Mouse (Mus musculus): ENCODE results near the gene Epo. TPM values are rescaled to one million over a fixed set of nuclear protein-coding genes. Genes with fewer than 3 reads are reported as not detected.
A peak's percentile ranks its signal among the peaks of the same experiment; 100 is the strongest.

Gene Epo
- total RNA-seq (2017), result not detected in 2 replicates

DNA sequence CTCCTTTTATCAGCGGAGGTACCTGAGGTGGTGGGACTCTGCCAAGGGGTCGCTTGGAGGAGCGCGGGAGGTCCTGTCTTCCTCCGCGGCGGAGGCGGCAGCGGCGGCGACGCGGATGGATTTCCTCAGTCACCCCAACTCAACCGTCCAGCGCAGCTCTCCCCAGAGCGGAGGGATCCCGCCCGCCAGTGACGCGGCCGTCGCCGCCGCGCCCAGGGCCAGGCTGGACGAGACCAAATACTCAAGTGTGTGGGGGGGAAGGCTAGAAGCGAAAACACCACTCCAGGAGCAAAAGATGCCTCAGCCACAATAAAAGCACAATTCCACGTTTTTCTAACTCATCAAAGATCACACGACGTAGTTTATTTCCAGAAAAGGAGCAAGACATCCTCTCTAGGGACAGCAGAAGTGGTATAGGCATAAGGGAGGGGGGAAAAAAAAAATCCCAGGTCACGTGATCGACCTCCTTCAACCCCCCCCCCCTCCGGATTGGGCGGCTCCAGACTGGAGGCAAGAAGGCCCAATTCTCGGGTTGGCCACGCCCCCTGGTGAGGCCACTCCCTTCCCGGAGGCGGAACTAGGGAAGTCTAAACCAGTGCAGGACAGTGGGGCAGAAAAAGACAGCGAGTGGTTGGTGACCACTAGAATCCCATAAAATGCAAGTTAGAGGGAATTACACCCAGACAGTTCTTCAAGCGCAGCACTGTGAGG lies at the start of gene Epo, which contains the start of gene Gnb2:
Epo (minus strand) TSS at position 126 of the 711 bp plus-strand sequence.
Gnb2 (minus strand) TSS at position 394 of the 711 bp plus-strand sequence.
- peak; percentile 81 for ATAC-seq (replicated peaks; ENCODE audit: low read depth, poor library complexity, severe bottlenecking)

DNA sequence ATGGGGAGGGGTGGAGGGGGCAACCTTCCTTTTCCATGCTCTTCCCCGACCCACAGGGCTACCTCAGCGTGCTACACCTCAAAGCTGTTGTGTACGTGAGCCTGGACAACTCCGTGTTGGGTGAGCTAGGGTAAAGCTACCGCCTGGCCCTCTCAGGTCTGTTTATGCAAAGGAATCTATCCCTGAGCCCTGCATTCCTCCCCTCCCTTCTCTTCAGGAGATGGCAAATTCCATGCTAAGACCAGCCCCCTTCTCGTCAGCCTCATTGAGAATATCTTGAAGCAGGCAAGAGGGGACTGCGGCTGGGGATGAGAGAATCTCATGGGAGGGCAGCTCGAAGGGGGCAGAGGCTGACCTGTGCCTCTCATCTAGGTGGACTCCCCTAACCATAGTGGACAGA lies 49.7 kb upstream of the Epo start:
- ATAC-seq (replicated peaks; ENCODE audit: low read depth, poor library complexity, severe bottlenecking), result no peak

DNA sequence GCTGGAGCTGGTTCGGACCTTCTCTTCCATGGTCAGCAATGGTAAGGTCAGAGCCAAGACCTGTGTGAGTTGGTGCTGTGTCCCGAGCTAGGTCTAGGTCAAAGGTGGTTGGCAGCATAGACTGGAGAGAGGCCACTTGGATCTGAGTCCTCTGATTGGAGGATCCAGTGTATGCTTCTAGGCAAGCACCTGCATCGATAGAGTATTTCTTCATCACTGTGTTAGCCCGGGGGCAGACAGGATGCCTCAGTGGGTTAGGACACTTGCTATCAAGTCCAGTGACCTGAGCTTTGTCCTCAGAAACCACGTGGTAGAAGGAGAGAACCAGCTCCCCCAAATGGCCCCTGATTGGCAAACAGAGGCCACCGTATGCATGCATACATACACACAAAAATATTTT lies 47.2 kb upstream of the Epo start:
- no peak for ATAC-seq (replicated peaks; ENCODE audit: low read depth, poor library complexity, severe bottlenecking)

- ATAC-seq (replicated peaks; ENCODE audit: low read depth, poor library complexity, severe bottlenecking), result no peak
Measured at GRCm38 (mm10) chr5:137574470-137574901, 41.4 kb upstream of the Epo start.

- peak; percentile 78 for ATAC-seq (replicated peaks; ENCODE audit: low read depth, poor library complexity, severe bottlenecking)
Measured at GRCm38 (mm10) chr5:137570691-137571586, 37.9 kb upstream of the Epo start.

DNA sequence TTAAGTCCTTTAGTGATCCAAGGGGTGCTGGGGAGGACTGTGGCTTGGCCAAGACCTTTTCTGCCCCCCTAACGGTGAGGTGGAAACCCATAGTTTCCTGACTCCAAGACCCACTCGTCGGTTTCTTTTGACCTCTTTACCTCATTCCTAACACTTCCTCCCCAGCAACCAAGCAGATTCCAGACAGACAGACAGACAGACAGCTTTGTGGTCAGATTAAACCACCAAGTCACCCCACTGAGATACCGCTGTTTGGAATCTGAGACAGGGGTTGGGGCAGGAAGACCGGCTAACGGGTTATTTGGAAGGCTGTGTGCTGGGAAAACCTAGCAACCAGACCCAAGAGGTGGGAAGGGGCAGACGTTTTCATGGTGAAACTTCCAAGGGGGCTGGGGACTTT lies 37.1 kb upstream of the Epo start:
- ATAC-seq (replicated peaks; ENCODE audit: low read depth, poor library complexity, severe bottlenecking), result peak; percentile 40

GRCm38 (mm10) chr5:137569665-137570064 lies 36.6 kb upstream of the Epo start, which contains the start of gene Tfr2:
Gene Tfr2, plus strand, starts transcription at chr5:137569840.
- peak; percentile 71 for ATAC-seq (replicated peaks; ENCODE audit: low read depth, poor library complexity, severe bottlenecking)

- ATAC-seq (replicated peaks; ENCODE audit: low read depth, poor library complexity, severe bottlenecking), result no peak
Measured at GRCm38 (mm10) chr5:137569031-137569430, 36.0 kb upstream of the Epo start.

DNA sequence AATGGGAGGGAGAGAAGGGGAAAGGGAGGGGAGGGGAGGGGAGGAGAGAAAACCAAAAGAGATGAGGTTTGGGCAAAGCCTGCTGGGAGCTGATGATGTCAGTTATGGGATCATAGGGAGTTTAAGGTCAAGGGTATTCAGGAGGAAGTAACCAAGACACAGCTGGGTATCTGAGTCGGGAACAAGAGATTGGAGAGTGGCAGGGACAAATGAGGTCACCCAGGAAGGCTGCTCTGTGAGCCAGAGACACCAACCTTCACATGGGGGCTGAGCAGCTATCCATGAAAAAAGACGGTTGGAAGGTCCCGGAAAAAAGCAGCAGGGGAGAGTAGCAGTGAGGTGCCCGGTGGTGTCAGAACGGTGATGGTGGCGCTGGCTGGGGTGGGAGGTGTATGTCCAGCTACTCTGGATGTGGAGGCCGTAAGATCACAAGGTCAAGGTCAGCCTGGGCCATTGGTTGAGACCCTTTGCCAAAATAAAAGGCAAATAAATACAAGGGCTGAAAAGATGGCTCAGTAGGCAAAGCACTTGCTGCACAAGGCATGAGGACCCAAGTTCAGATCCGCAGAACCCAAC lies 35.3 kb upstream of the Epo start:
- ATAC-seq (replicated peaks; ENCODE audit: low read depth, poor library complexity, severe bottlenecking), result no peak

GRCm38 (mm10) chr5:137566416-137566815 lies 33.4 kb upstream of the Epo start:
- no peak for ATAC-seq (replicated peaks; ENCODE audit: low read depth, poor library complexity, severe bottlenecking)

DNA sequence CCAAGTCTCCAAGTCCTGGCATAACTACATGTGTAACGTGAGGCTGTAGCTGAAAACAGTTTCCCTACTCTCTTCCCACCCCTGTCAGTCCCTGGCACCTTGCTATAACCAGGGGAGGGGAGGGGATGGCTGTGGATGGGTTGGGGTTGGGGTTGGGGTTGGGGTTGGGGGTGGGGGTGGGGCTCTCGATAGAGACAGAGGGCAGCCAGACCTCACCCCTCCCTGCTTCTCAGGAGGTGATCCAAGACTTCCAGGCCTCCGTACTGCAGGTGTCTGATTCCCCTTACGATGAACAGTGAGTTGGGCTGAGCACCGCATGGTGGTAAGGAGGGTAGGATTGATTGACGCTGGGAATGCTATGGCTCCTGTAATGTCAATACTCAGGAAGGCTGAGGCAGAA lies 32.7 kb upstream of the Epo start:
- no peak for ATAC-seq (replicated peaks; ENCODE audit: low read depth, poor library complexity, severe bottlenecking)

DNA sequence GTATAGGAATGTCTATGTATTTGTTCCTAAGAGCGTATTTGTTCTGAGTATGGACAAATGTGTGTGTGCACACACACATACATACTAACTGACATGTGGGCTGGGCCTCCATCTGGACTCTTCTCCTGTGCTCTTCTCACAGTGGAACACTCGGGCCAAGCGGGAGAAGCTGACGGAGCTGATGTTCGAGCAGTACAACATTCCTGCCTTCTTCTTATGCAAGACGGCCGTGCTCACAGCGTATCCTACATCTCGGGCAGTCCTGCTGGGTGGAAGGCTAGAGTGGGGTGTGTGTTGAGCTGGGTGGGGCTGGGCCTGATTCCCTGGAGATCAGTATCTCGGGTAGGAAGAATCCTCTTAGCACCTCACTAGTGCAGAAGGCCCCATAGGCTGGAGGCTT lies 29.9 kb upstream of the Epo start:
- ATAC-seq (replicated peaks; ENCODE audit: low read depth, poor library complexity, severe bottlenecking), result no peak

- ATAC-seq (replicated peaks; ENCODE audit: low read depth, poor library complexity, severe bottlenecking), result no peak
Measured at GRCm38 (mm10) chr5:137561556-137561955, 28.5 kb upstream of the Epo start.

GRCm38 (mm10) chr5:137553898-137554297 lies 20.9 kb upstream of the Epo start:
- no peak for ATAC-seq (replicated peaks; ENCODE audit: low read depth, poor library complexity, severe bottlenecking)

DNA sequence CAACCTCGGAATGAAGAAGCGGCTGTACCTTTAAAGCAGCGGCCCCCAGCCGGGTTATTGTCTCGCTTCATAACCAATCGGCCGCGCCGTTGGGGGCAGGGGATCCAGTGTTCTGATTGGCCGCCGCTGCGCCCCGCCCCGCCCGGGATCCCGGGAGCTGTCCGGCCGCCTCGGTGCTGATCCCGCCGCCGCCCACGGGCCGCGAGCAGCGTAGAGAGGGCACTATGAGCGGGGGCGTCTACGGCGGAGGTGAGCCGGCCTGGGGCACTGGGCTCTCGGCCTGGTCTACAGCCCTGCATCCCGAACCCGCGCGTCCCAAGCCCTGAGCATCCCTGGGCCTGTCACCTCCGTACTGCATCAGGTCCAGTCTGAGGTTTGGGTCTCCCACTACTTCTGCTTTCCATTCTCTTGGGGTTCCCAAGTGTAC lies 20.4 kb upstream of the Epo start, which contains the start of gene Actl6b:
Actl6b (plus strand) TSS at position 107 of the 427 bp plus-strand sequence.
- ATAC-seq (replicated peaks; ENCODE audit: low read depth, poor library complexity, severe bottlenecking), result peak; percentile 78

DNA sequence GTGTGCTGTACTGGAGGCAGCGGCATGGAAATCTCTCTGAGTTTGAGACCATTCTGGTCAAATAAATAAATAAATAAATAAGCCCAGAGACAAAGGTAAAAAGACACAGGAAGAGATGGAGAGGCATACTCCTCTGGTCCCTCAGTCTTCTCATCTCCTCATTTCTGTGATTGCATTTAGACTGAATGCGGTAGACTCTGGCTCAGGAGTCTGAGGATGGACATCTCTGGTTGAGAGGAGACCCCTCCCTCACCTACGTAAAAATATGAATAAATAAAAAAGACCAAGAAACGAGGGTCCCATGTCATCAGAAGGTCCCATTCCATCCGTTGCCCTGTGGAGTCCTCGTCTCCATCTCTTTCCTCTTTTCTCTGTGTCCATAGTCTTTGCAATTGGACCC lies 20.0 kb upstream of the Epo start:
- ATAC-seq (replicated peaks; ENCODE audit: low read depth, poor library complexity, severe bottlenecking), result no peak

- peak; percentile 66 for ATAC-seq (replicated peaks; ENCODE audit: low read depth, poor library complexity, severe bottlenecking)
Measured at GRCm38 (mm10) chr5:137551119-137551518, 18.1 kb upstream of the Epo start.

DNA sequence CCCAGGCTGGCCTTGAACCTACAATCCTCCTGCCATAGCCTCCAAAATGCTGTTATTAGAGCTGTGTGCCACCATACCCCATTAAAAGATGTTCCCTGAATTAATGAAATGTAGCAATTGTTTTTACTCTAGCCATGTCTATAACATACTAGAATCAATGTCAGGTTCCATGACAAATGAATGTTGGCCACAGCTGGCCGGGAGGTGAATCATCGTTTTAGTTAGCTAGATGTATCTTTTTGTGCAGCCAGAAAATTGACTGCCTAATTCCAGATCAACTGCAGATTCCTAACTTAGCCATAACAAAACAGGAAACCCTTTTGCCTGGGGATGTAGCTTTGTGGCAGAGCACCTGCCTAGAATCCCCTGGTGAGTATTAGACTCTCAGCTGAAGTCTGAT lies 16.8 kb upstream of the Epo start:
- no peak for ATAC-seq (replicated peaks; ENCODE audit: low read depth, poor library complexity, severe bottlenecking)

- ATAC-seq (replicated peaks; ENCODE audit: low read depth, poor library complexity, severe bottlenecking), result no peak
Measured at GRCm38 (mm10) chr5:137545596-137545995, 12.6 kb upstream of the Epo start.

DNA sequence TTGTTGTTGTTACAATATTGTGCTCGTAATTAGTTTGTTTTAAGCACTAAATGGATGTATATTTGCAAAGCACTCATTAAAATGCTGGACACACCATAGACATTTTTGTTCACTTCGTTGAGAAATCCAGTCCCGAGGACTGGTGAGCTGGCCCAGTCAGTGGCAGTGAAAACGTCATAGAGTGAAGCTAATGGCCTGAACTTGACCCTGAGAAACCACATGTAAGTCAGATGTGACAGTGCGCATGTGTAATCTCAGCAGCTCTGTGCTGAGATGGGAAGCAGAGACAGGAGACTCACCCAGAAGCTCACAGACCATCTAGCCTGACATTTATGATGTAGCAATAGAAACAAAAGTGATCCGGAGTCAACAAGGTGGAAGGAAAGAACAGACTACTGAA lies 11.9 kb upstream of the Epo start:
- no peak for ATAC-seq (replicated peaks; ENCODE audit: low read depth, poor library complexity, severe bottlenecking)
